In the genomic region with DNA sequence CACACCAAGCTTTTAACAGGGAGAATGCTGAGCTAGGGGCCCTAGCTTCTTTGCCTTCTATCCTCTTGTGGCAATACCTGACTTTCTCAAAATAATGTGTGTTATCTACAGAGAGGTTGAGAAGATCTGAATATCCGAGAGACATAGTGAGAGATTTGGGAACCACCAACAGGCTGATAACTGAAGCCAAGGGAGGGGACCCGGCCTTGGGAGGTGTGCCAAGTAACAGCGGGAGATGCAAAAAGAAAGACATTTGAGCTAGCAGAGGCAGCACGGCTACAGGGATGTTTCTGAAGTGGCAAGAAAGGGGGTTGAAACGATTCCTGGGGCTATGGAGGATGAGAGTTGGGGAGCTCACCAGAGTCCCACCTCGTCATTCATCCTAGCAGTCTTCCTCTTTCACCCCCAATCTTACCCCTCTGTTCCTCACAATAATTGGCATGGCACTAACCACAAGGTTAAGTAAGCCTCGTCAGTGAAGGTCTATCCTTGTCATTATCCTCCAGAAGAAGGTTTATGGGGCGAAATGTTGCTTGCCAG, we compare ENCODE assay signal across 9 mouse cellular contexts. TPM values are rescaled to one million over a fixed set of nuclear protein-coding genes. Genes with fewer than 3 reads are reported as not detected.
DNase-seq lines count a peak whose midpoint lies in the region.
"Had no signal": no experiment of that assay in that cellular context is flagged by ENCODE, and none has a peak within 500 bp of the region (broad histone marks: within the 10 kb centered on the region; RNA-seq: fewer than 3 reads in every experiment).

No protein-coding gene starts in this region.

- peak; percentile 77 to 81 for DNase-seq in cerebellum, postnatal 10 days
- no peak for DNase-seq in cerebellum, adult 9-10 months
- peak; percentile 43 to 56 for DNase-seq in right cerebral cortex, postnatal 10 days (ENCODE audit: low spot score in 2 of 2)
- no peak for DNase-seq in right cerebral cortex, postnatal 36 days (ENCODE audit: low spot score in 2 of 2)
- DNase-seq in heart, postnatal 4 days, result peak; percentile 47
- DNase-seq in skeletal muscle tissue, adult 2 months (ENCODE audit: low read depth, low spot score), result peak; percentile 51
- DNase-seq in left cerebral cortex, adult 9 months (ENCODE audit: low spot score in 2 of 2), result no peak
- no peak for DNase-seq in layer of hippocampus, adult 18-20 months (ENCODE audit: low spot score in 2 of 2)

RNA-seq across cellular contexts. Expression of a gene that starts 3.2 kb away (rescaled TPM):
- 10 to 100 TPM; 14.7 to 15.0 TPM for total RNA-seq in heart, postnatal 4 days (2021)
- 10 to 100 TPM; 79.0 to 84.0 TPM for total RNA-seq in layer of hippocampus, adult 18-20 months (2021)

RNA-seq across cellular contexts. Expression of a gene that starts 16.4 kb away (rescaled TPM):
- 100 to 1,000 TPM; 122 to 134 TPM for total RNA-seq in heart, postnatal 4 days (2021)
- total RNA-seq in layer of hippocampus, adult 18-20 months (2021), result 10 to 100 TPM; 62.2 to 72.8 TPM

RNA-seq across cellular contexts. Expression of a gene that starts 24.1 kb away (rescaled TPM):
- 10 to 100 TPM; 87.6 to 88.7 TPM for total RNA-seq in heart, postnatal 4 days (2021)
- 10 to 100 TPM; 61.8 to 65.6 TPM for total RNA-seq in layer of hippocampus, adult 18-20 months (2021)

RNA-seq across cellular contexts. Expression of a gene that starts 30.9 kb away (rescaled TPM):
- total RNA-seq in heart, postnatal 4 days (2021), result 1 to 10 TPM; 4.5 to 7.2 TPM
- total RNA-seq in layer of hippocampus, adult 18-20 months (2021), result 10 to 100 TPM in 1 of 2 experiments, 1 to 10 TPM in 1; 9.8 to 10.4 TPM

RNA-seq across cellular contexts. Expression of a gene that starts 49.4 kb away (rescaled TPM):
- total RNA-seq in heart, postnatal 4 days (2021), result under 1 TPM; 0.41 to 0.47 TPM
- total RNA-seq in layer of hippocampus, adult 18-20 months (2021), result under 1 TPM; 0.30 to 0.47 TPM
- total RNA-seq: liver, adult 2 months had no signal

Comparison
In these comparisons a context has a peak if more than half of its experiments do, and no peak if none do; other contexts are left out.
1. DNase-seq: peak in cerebellum, postnatal 10 days (2 of 2), right cerebral cortex, postnatal 10 days (2 of 2), heart, postnatal 4 days (single experiment) and skeletal muscle tissue, adult 2 months (single experiment); none in cerebellum, adult 9-10 months (single experiment), right cerebral cortex, postnatal 36 days (0 of 2), left cerebral cortex, adult 9 months (0 of 2) and layer of hippocampus, adult 18-20 months (0 of 2).
2. RNA of a gene that starts 3.2 kb away (total RNA-seq): 79.0 to 84.0 TPM in layer of hippocampus, adult 18-20 months; 14.7 to 15.0 TPM in heart, postnatal 4 days; every median in the first group is over 4 times any median in the second.